Mouse (Mus musculus): Measurements from ENCODE around the gene Pck2. TPM values are rescaled to one million over a fixed set of nuclear protein-coding genes. Genes with fewer than 3 reads are reported as not detected.

Pck2 gene
- polyA plus RNA-seq (2012; fragmentation: generic; extraction: Trizol), result 252 TPM

DNA sequence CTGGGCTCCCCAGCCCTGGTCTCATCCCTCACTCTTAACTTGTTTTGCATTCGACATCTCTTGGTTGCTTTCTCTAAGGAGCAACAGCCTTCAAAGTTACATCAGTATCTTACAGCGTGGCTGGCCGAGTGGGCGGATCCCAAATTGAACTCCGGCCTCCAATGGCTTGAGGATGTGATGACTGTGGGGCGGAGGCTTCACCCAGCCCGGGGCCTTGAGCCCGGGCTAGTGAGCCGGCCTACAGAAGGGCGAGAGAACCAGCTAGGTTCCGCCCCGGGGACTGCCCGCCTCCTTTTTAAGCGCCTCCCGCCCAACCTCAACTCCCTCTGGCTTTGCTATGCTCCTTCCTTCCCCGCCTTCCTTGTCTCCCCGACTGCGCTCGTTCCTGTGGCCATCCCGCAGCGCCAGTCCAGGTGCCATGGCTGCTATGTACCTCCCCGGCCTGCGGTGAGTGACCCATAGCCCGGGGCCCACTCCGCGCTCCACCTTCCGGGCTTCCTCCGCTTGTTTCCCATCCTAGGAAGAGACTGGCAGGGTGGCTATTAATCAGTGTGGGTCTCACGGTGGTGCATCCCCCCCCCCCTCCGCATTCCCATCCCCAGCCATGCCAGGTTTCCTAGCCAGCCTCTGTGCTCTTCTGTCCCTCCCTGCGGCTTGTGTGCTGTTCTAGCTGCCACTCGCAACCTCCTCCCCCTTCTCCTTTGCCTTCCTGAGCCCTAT lies at the start of gene Pck2:
Pck2 (plus strand) TSS at position 200 of the 720 bp plus-strand sequence.
- H3K79me2 ChIP-seq (ENCODE audit: control insufficient read depth, insufficient read depth), result peaks cover 34% of the 10 kb centered on the region
- TF ChIP-seq USF1 (IDR thresholded peaks at IDR 0.05; ENCODE audit: low read depth) (no peak), MAX (IDR thresholded peaks at IDR 0.05; ENCODE audit: low read depth) (peak; percentile 61), MYOD1 (IDR thresholded peaks at IDR 0.05; ENCODE audit: control insufficient read depth in 1 of 3, insufficient read length in 2 of 3, low read depth in 2 of 3) (no peak), TCF12 (IDR thresholded peaks at IDR 0.05; ENCODE audit: insufficient read depth, poor library complexity, severe bottlenecking) (no peak), SRF (IDR thresholded peaks at IDR 0.05; ENCODE audit: control insufficient read depth, insufficient read length, low read depth) (peak; percentile 12), POLR2AphosphoS2 (IDR thresholded peaks at IDR 0.05; ENCODE audit: insufficient read length, low read depth) (peak; percentile 98), POLR2A (IDR thresholded peaks at IDR 0.05; ENCODE audit: insufficient read length, low read depth) (peak; percentile 96), TCF3 (IDR thresholded peaks at IDR 0.05; ENCODE audit: insufficient read length, low read depth) (no peak), CEBPB (IDR thresholded peaks at IDR 0.05; ENCODE audit: insufficient read depth, poor library complexity, severe bottlenecking) (peak; percentile 77), E2F4 (IDR thresholded peaks at IDR 0.05; ENCODE audit: insufficient read depth) (peak; percentile 64), REST (IDR thresholded peaks at IDR 0.05; ENCODE audit: insufficient read depth, insufficient read length) (no peak), MYOG (IDR thresholded peaks at IDR 0.05; ENCODE audit: control insufficient read depth in 1 of 3, insufficient read depth in 1 of 3, insufficient read length in 2 of 3, low read depth in 2 of 3) (no peak)
- H3ac ChIP-seq (ENCODE audit: control insufficient read depth, insufficient read length), result peak within 1 kb of the TSS; percentile 58
- H3K27me3 ChIP-seq (ENCODE audit: control insufficient read depth, insufficient read depth, insufficient read length), result no peaks in the 10 kb centered on the region
- peak within 1 kb of the TSS; percentile 94 for H3K4me2 ChIP-seq (ENCODE audit: low read depth)
- peak within 1 kb of the TSS; percentile 92 for H3K4me3 ChIP-seq
- peaks cover 28% of the 10 kb centered on the region for H3K36me3 ChIP-seq (ENCODE audit: control insufficient read depth, insufficient read depth)

- H3K4me3 ChIP-seq, result peak within 1 kb of the TSS; percentile 17
- TF ChIP-seq MAX (IDR thresholded peaks at IDR 0.05; ENCODE audit: low read depth) (no peak), CEBPB (IDR thresholded peaks at IDR 0.05; ENCODE audit: insufficient read depth, poor library complexity, severe bottlenecking) (no peak), POLR2A (IDR thresholded peaks at IDR 0.05; ENCODE audit: insufficient read length, low read depth) (no peak), REST (IDR thresholded peaks at IDR 0.05; ENCODE audit: insufficient read depth, insufficient read length) (no peak), USF1 (IDR thresholded peaks at IDR 0.05; ENCODE audit: low read depth) (no peak), MYOD1 (IDR thresholded peaks at IDR 0.05; ENCODE audit: control insufficient read depth in 1 of 3, insufficient read length in 2 of 3, low read depth in 2 of 3) (no peak), TCF3 (IDR thresholded peaks at IDR 0.05; ENCODE audit: insufficient read length, low read depth) (no peak), MYOG (IDR thresholded peaks at IDR 0.05; ENCODE audit: control insufficient read depth in 1 of 3, insufficient read depth in 1 of 3, insufficient read length in 2 of 3, low read depth in 2 of 3) (no peak), E2F4 (IDR thresholded peaks at IDR 0.05; ENCODE audit: insufficient read depth) (no peak), SRF (IDR thresholded peaks at IDR 0.05; ENCODE audit: control insufficient read depth, insufficient read length, low read depth) (no peak)
- H3K4me2 ChIP-seq (ENCODE audit: low read depth), result peak within 1 kb of the TSS; percentile 94
- no peaks in the 10 kb centered on the region for H3K79me2 ChIP-seq (ENCODE audit: control insufficient read depth, insufficient read depth)
- H3ac ChIP-seq (ENCODE audit: control insufficient read depth, insufficient read length), result peak within 1 kb of the TSS; percentile 26
- no peaks in the 10 kb centered on the region for H3K36me3 ChIP-seq (ENCODE audit: control insufficient read depth, insufficient read depth)
- peaks cover 34% of the 10 kb centered on the region for H3K27me3 ChIP-seq (ENCODE audit: control insufficient read depth, insufficient read depth, insufficient read length)
These were observed 49.5 kb upstream of the Pck2 start, which contains the start of gene Carmil3 for GRCm38 (mm10) chr14:55490361-55491201. TSS of gene Carmil3 (plus strand) at chr14:55490651.

GRCm38 (mm10) chr14:55491291-55491833 lies 48.7 kb upstream of the Pck2 start:
- H3K27me3 ChIP-seq (ENCODE audit: control insufficient read depth, insufficient read depth, insufficient read length), result peaks cover 42% of the 10 kb centered on the region
- H3K4me3 ChIP-seq, result peak overlapping the region; percentile 17
- TF ChIP-seq REST (IDR thresholded peaks at IDR 0.05; ENCODE audit: insufficient read depth, insufficient read length) (peak; percentile 70), MYOD1 (IDR thresholded peaks at IDR 0.05; ENCODE audit: control insufficient read depth in 1 of 3, insufficient read length in 2 of 3, low read depth in 2 of 3) (no peak)
- no peaks in the 10 kb centered on the region for H3K36me3 ChIP-seq (ENCODE audit: control insufficient read depth, insufficient read depth)
- no peaks in the 10 kb centered on the region for H3K79me2 ChIP-seq (ENCODE audit: control insufficient read depth, insufficient read depth)
- peak overlapping the region; percentile 26 for H3ac ChIP-seq (ENCODE audit: control insufficient read depth, insufficient read length)
- peak overlapping the region; percentile 94 for H3K4me2 ChIP-seq (ENCODE audit: low read depth)

DNA sequence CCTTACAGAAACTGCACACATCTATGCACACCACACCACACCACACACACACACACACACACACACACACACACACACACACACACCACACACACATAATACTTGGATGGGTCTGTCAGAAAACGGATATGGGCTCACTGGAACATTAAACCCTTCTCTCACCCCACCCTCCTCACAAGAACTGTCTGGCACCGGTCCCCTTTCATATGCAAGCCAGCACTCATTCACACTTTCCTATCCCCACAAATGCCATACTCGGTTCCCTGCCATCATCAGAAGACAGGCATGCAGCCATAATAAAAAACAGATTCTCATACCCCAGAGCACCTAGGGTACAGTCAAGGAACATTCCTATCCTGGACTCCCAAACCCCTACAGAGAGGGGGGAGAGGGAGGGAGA lies 48.0 kb upstream of the Pck2 start:
- no peak overlapping the region for H3K4me3 ChIP-seq
- H3K4me2 ChIP-seq (ENCODE audit: low read depth), result no peak overlapping the region
- TF ChIP-seq REST (IDR thresholded peaks at IDR 0.05; ENCODE audit: insufficient read depth, insufficient read length) (no peak), CEBPB (IDR thresholded peaks at IDR 0.05; ENCODE audit: insufficient read depth, poor library complexity, severe bottlenecking) (no peak), POLR2AphosphoS2 (IDR thresholded peaks at IDR 0.05; ENCODE audit: insufficient read length, low read depth) (no peak), E2F4 (IDR thresholded peaks at IDR 0.05; ENCODE audit: insufficient read depth) (no peak), TCF12 (IDR thresholded peaks at IDR 0.05; ENCODE audit: insufficient read depth, poor library complexity, severe bottlenecking) (no peak), SRF (IDR thresholded peaks at IDR 0.05; ENCODE audit: control insufficient read depth, insufficient read length, low read depth) (no peak), TCF3 (IDR thresholded peaks at IDR 0.05; ENCODE audit: insufficient read length, low read depth) (no peak), POLR2A (IDR thresholded peaks at IDR 0.05; ENCODE audit: insufficient read length, low read depth) (no peak), MYOD1 (IDR thresholded peaks at IDR 0.05; ENCODE audit: control insufficient read depth in 1 of 3, insufficient read length in 2 of 3, low read depth in 2 of 3) (no peak), MYOG (IDR thresholded peaks at IDR 0.05; ENCODE audit: control insufficient read depth in 1 of 3, insufficient read depth in 1 of 3, insufficient read length in 2 of 3, low read depth in 2 of 3) (no peak), MAX (IDR thresholded peaks at IDR 0.05; ENCODE audit: low read depth) (no peak), USF1 (IDR thresholded peaks at IDR 0.05; ENCODE audit: low read depth) (no peak)
- H3ac ChIP-seq (ENCODE audit: control insufficient read depth, insufficient read length), result no peak overlapping the region
- peaks cover 48% of the 10 kb centered on the region for H3K27me3 ChIP-seq (ENCODE audit: control insufficient read depth, insufficient read depth, insufficient read length)
- H3K36me3 ChIP-seq (ENCODE audit: control insufficient read depth, insufficient read depth), result no peaks in the 10 kb centered on the region
- H3K79me2 ChIP-seq (ENCODE audit: control insufficient read depth, insufficient read depth), result no peaks in the 10 kb centered on the region

All from myocyte (in vitro differentiated cells).